Comparison of ENCODE assay signal across 23 mouse cellular contexts in genomic region chr3:31203947-31204346, GRCm38 (mm10). TPM values are rescaled to one million over a fixed set of nuclear protein-coding genes. Genes with fewer than 3 reads are reported as not detected.
A peak's percentile ranks its signal among the peaks of the same experiment; 100 is the strongest.
DNase-seq lines count a peak whose midpoint lies in the region; ATAC-seq and TF ChIP-seq lines count a peak whose summit lies in the region.
"Had no signal": no experiment of that assay in that cellular context is flagged by ENCODE, and none has a peak within 500 bp of the region (broad histone marks: within the 10 kb centered on the region; RNA-seq: fewer than 3 reads in every experiment).

No protein-coding gene starts in this region.

- no peak overlapping the region for H3K27ac ChIP-seq in hindbrain, postnatal 0 days
- no peak overlapping the region for H3K27ac ChIP-seq in hindbrain, embryonic 13.5 days
- no peak overlapping the region for H3K27ac ChIP-seq in midbrain, embryonic 11.5 days (ENCODE audit: low read depth, low read length)
- H3K27ac ChIP-seq in midbrain, embryonic 16.5 days (ENCODE audit: low read length): no peak overlapping the region
- H3K27ac ChIP-seq in kidney, adult 2 months (ENCODE audit: insufficient read depth, low read depth, low read length): no peak overlapping the region
- H3K27ac ChIP-seq: embryonic facial prominence, embryonic 13.5 days; forebrain, embryonic 12.5 days; heart, embryonic 13.5 days had no signal

- 97% methylated on average over 11 of the region's 11 CpGs for WGBS in hindbrain, postnatal 0 days
- 98% methylated on average over 11 of the region's 11 CpGs for WGBS in hindbrain, embryonic 13.5 days
- WGBS in midbrain, embryonic 11.5 days: 92% methylated on average over 11 of the region's 11 CpGs
- 94% methylated on average over 11 of the region's 11 CpGs for WGBS in midbrain, embryonic 16.5 days
- WGBS in kidney, adult 2 months: 92% methylated on average over 11 of the region's 11 CpGs

- no peak overlapping the region for H3K9ac ChIP-seq in hindbrain, postnatal 0 days (replicated peaks; ENCODE audit: low read length)
- H3K9ac ChIP-seq in hindbrain, embryonic 13.5 days: no peak overlapping the region
- no peak overlapping the region for H3K9ac ChIP-seq in midbrain, embryonic 11.5 days (ENCODE audit: low read length)
- H3K9ac ChIP-seq in midbrain, embryonic 16.5 days (ENCODE audit: low read depth, low read length): no peak overlapping the region
- H3K9ac ChIP-seq: embryonic facial prominence, embryonic 13.5 days; forebrain, embryonic 12.5 days; heart, embryonic 13.5 days had no signal

- no peaks in the 10 kb centered on the region for H3K27me3 ChIP-seq in hindbrain, postnatal 0 days (ENCODE audit: insufficient read depth, low read length)
- no peaks in the 10 kb centered on the region for H3K27me3 ChIP-seq in hindbrain, embryonic 13.5 days
- no peaks in the 10 kb centered on the region for H3K27me3 ChIP-seq in midbrain, embryonic 11.5 days (ENCODE audit: control insufficient read depth, insufficient read depth, low read length)
- H3K27me3 ChIP-seq in midbrain, embryonic 16.5 days (ENCODE audit: control insufficient read depth, insufficient read depth, low read depth, low read length): no peaks in the 10 kb centered on the region
- H3K27me3 ChIP-seq in kidney, adult 2 months (replicated peaks; ENCODE audit: control insufficient read depth, insufficient read depth, low read length): no peaks in the 10 kb centered on the region
- H3K27me3 ChIP-seq: embryonic facial prominence, embryonic 13.5 days; forebrain, embryonic 12.5 days; heart, embryonic 13.5 days had no signal

- no peak for ATAC-seq in hindbrain, postnatal 0 days
- no peak for ATAC-seq in hindbrain, embryonic 13.5 days (ENCODE audit: low FRiP score)
- ATAC-seq in midbrain, embryonic 11.5 days (ENCODE audit: low FRiP score): no peak
- no peak for ATAC-seq in midbrain, embryonic 16.5 days
- ATAC-seq: CD4-positive, CD25-positive, alpha-beta regulatory T cell, adult 4 months; forebrain, embryonic 16.5 days; hindbrain, embryonic 16.5 days had no signal

- H3K4me2 ChIP-seq in hindbrain, postnatal 0 days (ENCODE audit: low read depth, low read length): no peak overlapping the region
- H3K4me2 ChIP-seq in hindbrain, embryonic 13.5 days: no peak overlapping the region
- no peak overlapping the region for H3K4me2 ChIP-seq in midbrain, embryonic 11.5 days
- H3K4me2 ChIP-seq in midbrain, embryonic 16.5 days (ENCODE audit: low read length): no peak overlapping the region
- H3K4me2 ChIP-seq: embryonic facial prominence, embryonic 13.5 days; forebrain, embryonic 12.5 days; heart, embryonic 13.5 days had no signal

- no peak for DNase-seq in hindbrain, postnatal 0 days (ENCODE audit: low spot score)
- DNase-seq in midbrain, embryonic 11.5 days (ENCODE audit: low spot score, missing footprints): peak; percentile 81
- DNase-seq in ES-CJ7 (ENCODE audit: low read depth, low spot score) (peak; percentile 11), ZHBTc4 (ENCODE audit: low read depth, low spot score) (peak; percentile 54)
- DNase-seq in kidney, adult 2 months: no peak
- no peak for DNase-seq in adrenal gland, postnatal 4 days (ENCODE audit: low spot score in 2 of 2)
- DNase-seq: adrenal gland, postnatal 10 days; B cell, adult 2 months; cerebellum, adult 18-20 months; cerebellum, adult 9-11 months; cerebellum, postnatal 36 days; gastrocnemius, postnatal 25 days; heart, postnatal 36 days had no signal

- no peak overlapping the region for H3K4me3 ChIP-seq in hindbrain, postnatal 0 days (ENCODE audit: low read length)
- no peak overlapping the region for H3K4me3 ChIP-seq in hindbrain, embryonic 13.5 days
- no peak overlapping the region for H3K4me3 ChIP-seq in midbrain, embryonic 11.5 days (ENCODE audit: low read depth, low read length)
- H3K4me3 ChIP-seq in midbrain, embryonic 16.5 days (ENCODE audit: low read depth, low read length): no peak overlapping the region
- H3K4me3 ChIP-seq in kidney, adult 2 months (ENCODE audit: insufficient read depth, low read depth, low read length): no peak overlapping the region
- H3K4me3 ChIP-seq: embryonic facial prominence, embryonic 13.5 days; forebrain, embryonic 12.5 days; heart, embryonic 13.5 days had no signal

- TF ChIP-seq CTCF in hindbrain, postnatal 0 days (IDR thresholded peaks at IDR 0.05; ENCODE audit: low read depth): peak; percentile 17; the same call in 1 of the 2 replicates
- TF ChIP-seq CTCF in kidney, adult 2 months (conservative IDR thresholded peaks at IDR 0.05; ENCODE audit: insufficient read depth, insufficient read length, low read depth, low read length): no peak

- H3K9me3 ChIP-seq in hindbrain, postnatal 0 days (ENCODE audit: low read length): no peaks in the 10 kb centered on the region
- H3K9me3 ChIP-seq in hindbrain, embryonic 13.5 days: no peaks in the 10 kb centered on the region
- H3K9me3 ChIP-seq in midbrain, embryonic 11.5 days (ENCODE audit: control insufficient read depth, low read length): no peaks in the 10 kb centered on the region
- H3K9me3 ChIP-seq in midbrain, embryonic 16.5 days (replicated peaks; ENCODE audit: control insufficient read depth, low read length, poor library complexity, severe bottlenecking): no peaks in the 10 kb centered on the region
- H3K9me3 ChIP-seq: embryonic facial prominence, embryonic 13.5 days; forebrain, embryonic 12.5 days; G1E; heart, embryonic 13.5 days had no signal

- no peaks in the 10 kb centered on the region for H3K4me1 ChIP-seq in hindbrain, postnatal 0 days (ENCODE audit: insufficient read depth, low read length)
- peaks cover 4% of the 10 kb centered on the region; the same call in 1 of the 2 replicates for H3K4me1 ChIP-seq in hindbrain, embryonic 13.5 days (replicated peaks)
- peaks cover 3% of the 10 kb centered on the region; the same call in 1 of the 2 replicates for H3K4me1 ChIP-seq in midbrain, embryonic 11.5 days (ENCODE audit: control insufficient read depth, insufficient read depth, low read length)
- peaks cover under 1% of the 10 kb centered on the region; the same call in 1 of the 2 replicates for H3K4me1 ChIP-seq in midbrain, embryonic 16.5 days (ENCODE audit: control insufficient read depth, insufficient read depth, low read length)
- no peaks in the 10 kb centered on the region for H3K4me1 ChIP-seq in kidney, adult 2 months (ENCODE audit: control insufficient read depth, insufficient read depth, low read length)

- no peaks in the 10 kb centered on the region for H3K36me3 ChIP-seq in hindbrain, postnatal 0 days (ENCODE audit: insufficient read depth, low read length)
- H3K36me3 ChIP-seq in hindbrain, embryonic 13.5 days: no peaks in the 10 kb centered on the region
- H3K36me3 ChIP-seq in midbrain, embryonic 11.5 days (ENCODE audit: control insufficient read depth, insufficient read depth, low read length): no peaks in the 10 kb centered on the region
- H3K36me3 ChIP-seq in midbrain, embryonic 16.5 days (ENCODE audit: control insufficient read depth, insufficient read depth, low read length): no peaks in the 10 kb centered on the region
- H3K36me3 ChIP-seq in kidney, adult 2 months (ENCODE audit: control insufficient read depth, insufficient read depth, low read length): no peaks in the 10 kb centered on the region
- H3K36me3 ChIP-seq: embryonic facial prominence, embryonic 13.5 days; forebrain, embryonic 12.5 days; G1E; heart, embryonic 13.5 days had no signal

- no peak for TF ChIP-seq POLR2A in kidney, adult 2 months (IDR thresholded peaks at IDR 0.05; ENCODE audit: low read depth, low read length)

RNA-seq across cellular contexts. Expression of gene Cldn11, which starts 54.2 kb away (rescaled TPM):
- total RNA-seq in hindbrain, postnatal 0 days (2014; rRNA removed): 61.8 and 80.1 TPM in 2 replicates
- polyA plus RNA-seq in hindbrain, postnatal 0 days (2015; fragmentation: Nextera tagmentation; extraction: Ambion mirVana): 71.0 and 76.7 TPM in 2 replicates
- polyA plus RNA-seq in hindbrain, embryonic 13.5 days (2015; fragmentation: Nextera tagmentation; extraction: Ambion mirVana): 52.1 and 53.9 TPM in 2 replicates
- polyA plus RNA-seq in midbrain, embryonic 11.5 days (2014; fragmentation: Nextera tagmentation; extraction: Ambion mirVana): 8.7 and 9.6 TPM in 2 replicates
- 37.3 and 41.4 TPM in 2 replicates for polyA plus RNA-seq in midbrain, embryonic 16.5 days (2015; fragmentation: Nextera tagmentation; extraction: Ambion mirVana)
- polyA plus RNA-seq in kidney, adult 2 months (2012; rRNA removed): 2.8 and 6.0 TPM in 2 replicates
- total RNA-seq in adrenal gland, postnatal 4 days (2021): 10 to 100 TPM; 24.3 to 27.6 TPM
- total RNA-seq: G1E; granulocyte monocyte progenitor cell, adult 5-6 weeks had no signal
- polyA plus RNA-seq: CD4-positive, CD25-positive, alpha-beta regulatory T cell, adult 4 months; G1E had no signal

Comparison
In these comparisons a context has a peak if more than half of its experiments do, and no peak if none do; other contexts are left out.
1. DNase-seq: peak in midbrain, embryonic 11.5 days (single experiment), ES-CJ7 (single experiment) and ZHBTc4 (single experiment); none in hindbrain, postnatal 0 days (single experiment), kidney, adult 2 months (single experiment) and adrenal gland, postnatal 4 days (0 of 2).